Mouse (Mus musculus) liver, embryonic 14.5 days (tissue): ENCODE data around the gene Dcdc2a. TPM values are rescaled to one million over a fixed set of nuclear protein-coding genes. Genes with fewer than 3 reads are reported as not detected.

Experiments
- ATAC-seq: fragments of 200-750 bp; cut with Nextera tagmentation; 2 replicates; pipeline ENCODE4 v1.8.0; 2017; ENCODE audit warnings: moderate number of reproducible peaks, mild to moderate bottlenecking, moderate library complexity; ENCODE audit not compliant: insufficient read depth
- DNase-seq, 3 experiments: peaks; one replicate each; pipeline ENCODE4 v3.0.0-alpha.2; 2012 to 2013; ENCODE audit warnings: low read depth in 3 of 3, low spot score in 3 of 3
- H3K27ac ChIP-seq: fragments of 300-500 bp; sonication (generic); 2 replicates; pipeline ENCODE4 v1.5.1; 2014; ENCODE audit warnings: moderate library complexity, mild to moderate bottlenecking, control low read depth, inconsistent platforms
- H3K27me3 ChIP-seq: fragments of 300-500 bp; sonication (generic); 2 replicates; pipeline ENCODE4 v1.6.1; 2014; ENCODE audit warnings: mild to moderate bottlenecking, low read length, moderate library complexity; ENCODE audit not compliant: control insufficient read depth, insufficient read depth
- H3K36me3 ChIP-seq: fragments of 300-500 bp; sonication (generic); replicated peaks from 2 replicates; pipeline ENCODE4 v1.6.1; 2014; ENCODE audit warnings: low read depth; ENCODE audit not compliant: control insufficient read depth, insufficient read depth
- H3K4me1 ChIP-seq, 2 experiments: fragments of 200-500 bp in 1 of 2; fragments of 300-500 bp in 1 of 2; sonication (generic) in 1 of 2; replicated peaks; 2 replicates each; pipeline ENCODE4 v1.6.1; 2012 to 2014; ENCODE audit warnings: antibody characterized with exemption in 1 of 2, inconsistent platforms in 1 of 2, low read length in 1 of 2; ENCODE audit not compliant: control insufficient read depth in 2 of 2, insufficient read depth in 2 of 2
- H3K4me2 ChIP-seq: fragments of 300-500 bp; sonication (generic); 2 replicates; pipeline ENCODE4 v1.6.1; 2014; ENCODE audit warnings: low read depth, mild to moderate bottlenecking, control low read depth, moderate library complexity
- H3K4me3 ChIP-seq, 2 experiments: fragments of 200-500 bp in 1 of 2; fragments of 300-500 bp in 1 of 2; sonication (generic) in 1 of 2; 2 replicates each; pipeline ENCODE4 v1.5.1; 2012 to 2014; ENCODE audit warnings: low read depth in 2 of 2, low read length in 2 of 2, mild to moderate bottlenecking in 2 of 2, control low read depth in 1 of 2, inconsistent platforms in 1 of 2, moderate library complexity in 1 of 2; ENCODE audit not compliant: insufficient read depth in 1 of 2
- H3K9ac ChIP-seq: fragments of 300-500 bp; sonication (generic); replicated peaks from 2 replicates; pipeline ENCODE4 v1.6.1; 2014; ENCODE audit warnings: mild to moderate bottlenecking, control low read depth, moderate library complexity
- H3K9me3 ChIP-seq: fragments of 300-500 bp; sonication (generic); 2 replicates; pipeline ENCODE4 v1.6.1; 2016; ENCODE audit warnings: low read length, mixed read lengths; ENCODE audit not compliant: control insufficient read depth
- CTCF ChIP-seq: IDR thresholded peaks from 2 replicates; pipeline ENCODE4 v1.5.1; 2016; ENCODE audit warnings: antibody characterized with exemption, low read depth, control low read depth
- EP300 ChIP-seq: IDR thresholded peaks from 2 replicates; pipeline ENCODE4 v1.6.1; 2016; ENCODE audit warnings: antibody characterized with exemption, low read depth
- WGBS: fragments of 180-500 bp; shearing (Covaris S2); extraction: QIAGEN DNeasy Blood & Tissue Kit; methylation state at CpG from one replicate; pipeline ENCODE4 v1.1.7; 2014; ENCODE audit not compliant: insufficient replicate concordance; 5-methylcytosine and 5-hydroxymethylcytosine counted together
- polyA plus RNA-seq, 2 experiments: library from polyadenylated mRNA; depleted of rRNA in 1 of 2; stranded (reverse) in 1 of 2; unstranded in 1 of 2; fragments of >200 nt; fragmentation: Nextera tagmentation in 1 of 2; extraction: Ambion mirVana in 1 of 2; gene quantifications; 2 replicates each; pipeline versions ENCODE4 v1.2.1 to v1.2.3; 2012 to 2014

Gene Dcdc2a
- polyA plus RNA-seq, 2 experiments, result 0.08 to 0.27 TPM

DNA sequence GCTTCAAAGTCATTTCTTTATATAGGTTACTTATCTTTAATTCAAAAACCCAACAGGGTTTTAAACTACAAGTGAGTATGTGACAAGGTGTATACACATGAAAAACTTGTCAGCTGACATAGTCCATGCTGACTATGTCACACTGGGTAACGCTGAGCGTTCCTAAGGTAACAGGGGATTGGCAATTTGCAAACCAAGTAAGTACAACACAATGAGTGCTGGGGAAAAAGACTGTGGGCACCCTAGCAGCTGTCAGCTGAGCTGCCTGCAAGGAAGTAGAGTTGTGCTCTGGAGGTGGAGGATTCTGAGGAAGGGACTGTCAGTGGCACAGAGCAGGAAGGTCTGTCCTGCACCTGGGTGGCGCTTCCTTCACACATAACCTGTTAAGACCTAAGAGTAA, 43.7 kb downstream of the Dcdc2a start:
- no peak overlapping the region for H3K9ac ChIP-seq
- no peak overlapping the region for H3K27ac ChIP-seq
- no peak for TF ChIP-seq EP300
- TF ChIP-seq CTCF, result no peak
- no peak for DNase-seq
- 55% methylated on average over 3 of the region's 3 CpGs for WGBS
- H3K4me3 ChIP-seq, result no peak overlapping the region
- H3K27me3 ChIP-seq, result no peaks in the 10 kb centered on the region
- no peaks in the 10 kb centered on the region for H3K36me3 ChIP-seq
- H3K9me3 ChIP-seq, result no peaks in the 10 kb centered on the region
- no peak overlapping the region for H3K4me2 ChIP-seq
- ATAC-seq, result no peak
- peaks cover 0 to 3% of the 10 kb centered on the region in 2 experiments; a peak in 2 of 4 replicates for H3K4me1 ChIP-seq

DNA sequence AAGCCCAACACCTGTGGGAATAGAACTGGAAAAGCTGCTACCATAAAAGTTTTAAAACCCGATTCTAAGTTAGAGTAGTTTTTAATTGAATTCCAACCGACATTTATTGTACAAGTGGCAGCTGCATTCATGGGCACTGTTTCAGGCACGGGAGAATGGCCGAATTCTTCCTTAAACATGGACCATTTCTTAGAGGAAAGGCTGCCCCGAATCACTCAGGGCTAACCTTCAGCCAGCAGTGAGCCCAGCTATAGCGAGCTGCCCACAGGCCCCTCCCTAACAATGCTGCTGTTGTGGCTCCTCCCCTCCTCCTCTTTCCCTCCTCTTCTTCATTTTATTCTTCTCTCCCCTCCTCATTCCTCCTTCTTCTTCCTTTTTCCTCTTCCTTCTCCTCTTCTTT, 44.8 kb downstream of the Dcdc2a start:
- TF ChIP-seq EP300 (no peak), CTCF (no peak)
- H3K4me1 ChIP-seq, result no peaks in the 10 kb centered on the region
- H3K9me3 ChIP-seq, result no peaks in the 10 kb centered on the region
- H3K4me3 ChIP-seq, result no peak overlapping the region
- no peak overlapping the region for H3K4me2 ChIP-seq
- H3K9ac ChIP-seq, result no peak overlapping the region
- no peak overlapping the region for H3K27ac ChIP-seq
- H3K36me3 ChIP-seq, result no peaks in the 10 kb centered on the region
- H3K27me3 ChIP-seq, result no peaks in the 10 kb centered on the region
- ATAC-seq, result no peak
- no peak for DNase-seq
- 65% methylated on average over 6 of the region's 6 CpGs for WGBS

DNA sequence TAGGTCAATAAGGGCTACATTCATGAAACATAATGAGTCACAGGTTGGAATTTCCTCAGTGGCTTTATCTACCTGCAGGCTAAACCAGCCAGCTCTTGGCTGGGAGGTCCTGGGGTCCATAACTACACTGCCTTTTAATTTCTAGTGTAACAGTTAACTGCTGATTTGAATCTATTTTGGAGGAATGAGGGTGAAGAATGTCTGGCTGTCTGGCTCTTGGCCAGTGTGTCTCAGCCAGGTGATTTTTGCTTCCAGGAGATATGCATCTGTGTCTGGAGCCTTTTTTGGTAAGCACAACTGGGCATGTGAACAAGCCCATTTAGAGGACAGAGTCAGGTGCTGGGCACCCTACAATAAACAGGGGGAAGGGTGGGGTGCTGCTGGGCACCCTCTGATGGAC, 49.9 kb downstream of the Dcdc2a start:
- Histone ChIP-seq H3K36me3 (no peaks in the 10 kb centered on the region), H3K9me3 (no peaks in the 10 kb centered on the region), H3K4me1 (no peaks in the 10 kb centered on the region), H3K4me3 (no peak overlapping the region), H3K4me2 (no peak overlapping the region), H3K27me3 (no peaks in the 10 kb centered on the region), H3K9ac (no peak overlapping the region), H3K27ac (no peak overlapping the region)
- DNase-seq (no peak), ATAC-seq (no peak)
- no peak for TF ChIP-seq EP300
- TF ChIP-seq CTCF, result no peak

DNA sequence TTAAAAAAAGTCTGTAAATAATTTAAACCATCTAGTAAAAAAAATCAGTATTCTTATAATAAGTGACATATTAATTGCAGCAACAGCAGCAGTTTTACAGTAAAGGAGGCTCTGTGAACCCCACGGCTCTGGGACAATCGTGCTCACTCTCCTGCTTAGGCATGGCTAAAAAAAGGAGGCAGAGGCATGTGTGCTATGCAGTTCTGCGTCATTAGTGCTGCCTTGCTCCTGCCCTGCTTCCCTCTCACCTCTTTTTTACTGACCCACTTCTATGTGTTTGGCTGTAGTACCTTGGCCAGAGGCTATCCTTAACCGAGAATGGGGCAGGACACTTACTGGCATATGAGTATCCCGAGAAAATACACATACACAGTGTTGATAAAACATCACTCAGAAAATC, 50.9 kb downstream of the Dcdc2a start:
- H3K4me1 ChIP-seq, result no peaks in the 10 kb centered on the region
- no peak for DNase-seq
- no peak for TF ChIP-seq CTCF
- no peak for TF ChIP-seq EP300

DNA sequence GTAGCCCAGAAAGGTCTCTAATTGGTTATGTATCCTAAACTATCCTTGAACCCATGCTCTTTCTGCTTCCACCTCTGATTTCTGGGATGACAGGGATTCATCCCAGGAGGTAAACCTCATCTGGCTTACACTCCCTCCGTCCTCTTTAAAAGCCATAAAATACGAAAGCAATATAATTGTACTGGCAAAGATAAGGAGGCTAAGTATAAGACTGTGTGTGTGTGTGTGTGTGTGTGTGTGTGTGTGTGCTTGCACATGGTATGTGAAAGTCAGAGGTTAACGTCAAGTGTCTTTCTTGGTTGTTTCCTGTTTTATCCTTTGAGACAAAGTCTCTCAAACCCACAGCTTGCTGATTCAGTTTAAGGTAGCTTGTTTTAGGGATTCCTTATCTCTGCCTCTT, 52.5 kb downstream of the Dcdc2a start:
- Histone ChIP-seq H3K4me2 (no peak overlapping the region), H3K4me3 (no peak overlapping the region), H3K27me3 (no peaks in the 10 kb centered on the region), H3K4me1 (no peaks in the 10 kb centered on the region), H3K9ac (no peak overlapping the region), H3K36me3 (no peaks in the 10 kb centered on the region), H3K27ac (no peak overlapping the region), H3K9me3 (no peaks in the 10 kb centered on the region)
- WGBS, result 41% methylated on average over 3 of the region's 3 CpGs
- TF ChIP-seq CTCF (no peak), EP300 (no peak)
- ATAC-seq (no peak), DNase-seq (no peak)

More for the DNA sequence above, 50.9 kb downstream of the Dcdc2a start:
- Histone ChIP-seq H3K27me3 (no peaks in the 10 kb centered on the region), H3K4me2 (no peak overlapping the region), H3K9me3 (no peaks in the 10 kb centered on the region), H3K27ac (no peak overlapping the region), H3K4me3 (no peak overlapping the region), H3K36me3 (no peaks in the 10 kb centered on the region), H3K9ac (no peak overlapping the region)
- 54% methylated on average over 5 of the region's 5 CpGs for WGBS
- ATAC-seq, result no peak
